In the genomic region with DNA sequence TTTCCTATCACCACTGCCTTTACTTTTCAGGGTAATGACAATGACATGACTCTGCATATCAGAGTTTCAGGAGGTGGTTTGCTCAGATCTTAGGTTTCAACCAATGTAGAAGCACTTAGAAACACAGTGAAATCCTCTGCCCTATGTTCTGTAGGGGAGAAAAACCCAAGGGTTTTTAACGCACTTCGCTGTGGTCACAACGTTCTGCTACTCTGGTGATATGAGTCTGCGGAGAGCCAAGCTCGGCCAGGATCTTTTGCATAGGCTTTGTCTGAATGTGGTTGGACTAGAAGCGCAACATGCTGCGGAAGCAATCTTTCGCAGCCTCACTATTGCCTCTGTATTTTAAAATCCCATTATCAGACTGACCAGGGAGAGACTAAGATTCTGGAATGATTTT, we compare ENCODE assay signal across 8 mouse cellular contexts. TPM values are rescaled to one million over a fixed set of nuclear protein-coding genes. Genes with fewer than 3 reads are reported as not detected.
DNase-seq lines count a peak whose midpoint lies in the region; ATAC-seq and TF ChIP-seq lines count a peak whose summit lies in the region.

No protein-coding gene starts in this region.

- H3K27ac ChIP-seq in cerebellum, adult 2 months (ENCODE audit: insufficient read depth, low read length): peak overlapping the region; percentile 68
- H3K27ac ChIP-seq in testis, adult 2 months (ENCODE audit: control insufficient read depth, insufficient read depth, low read depth, low read length): peak overlapping the region; percentile 87
- H3K27ac ChIP-seq in hindbrain, postnatal 0 days: peak overlapping the region; percentile 91

- peak in 1 of 2 experiments; percentile 9 for DNase-seq in cerebellum, adult 2 months
- DNase-seq in cerebellum, adult 9-10 months: no peak
- DNase-seq in testis, postnatal 14 days (ENCODE audit: low spot score): no peak
- no peak for DNase-seq in hindbrain, postnatal 0 days (ENCODE audit: low spot score)
- peak; percentile 37 for DNase-seq in testis, postnatal 10 days (ENCODE audit: low spot score)
- no peak for DNase-seq in frontal cortex, postnatal 25 days (ENCODE audit: low spot score in 2 of 2)

- H3K36me3 ChIP-seq in testis, adult 2 months (ENCODE audit: control insufficient read depth, insufficient read depth, low read length): no peaks in the 10 kb centered on the region
- no peaks in the 10 kb centered on the region for H3K36me3 ChIP-seq in hindbrain, postnatal 0 days (ENCODE audit: insufficient read depth, low read length)

- no peaks in the 10 kb centered on the region for H3K27me3 ChIP-seq in cerebellum, adult 2 months (ENCODE audit: control insufficient read depth, insufficient read depth, low read length)
- no peaks in the 10 kb centered on the region for H3K27me3 ChIP-seq in testis, adult 2 months (ENCODE audit: control insufficient read depth, insufficient read depth, low read length)
- no peaks in the 10 kb centered on the region for H3K27me3 ChIP-seq in hindbrain, postnatal 0 days (ENCODE audit: insufficient read depth, low read length)

- no peak for TF ChIP-seq CTCF in cerebellum, adult 2 months (IDR thresholded peaks at IDR 0.05; ENCODE audit: borderline replicate concordance, insufficient read depth, low read depth, low read length)
- TF ChIP-seq CTCF in testis, adult 2 months (IDR thresholded peaks at IDR 0.05; ENCODE audit: control insufficient read depth, insufficient read depth, insufficient replicate concordance, low read depth, low read length): no peak
- TF ChIP-seq CTCF in hindbrain, postnatal 0 days (IDR thresholded peaks at IDR 0.05; ENCODE audit: low read depth): no peak

- H3K9me3 ChIP-seq in hindbrain, postnatal 0 days (ENCODE audit: low read length): no peaks in the 10 kb centered on the region

- no peak for ATAC-seq in hindbrain, postnatal 0 days
- 0 out of 2 replicates have a peak, but pooled peaks have one; percentile 1 for ATAC-seq in megakaryocyte, adult 5-6 weeks (ENCODE audit: poor library complexity, severe bottlenecking)

- H3K4me1 ChIP-seq in cerebellum, adult 2 months (ENCODE audit: control insufficient read depth, insufficient read depth, low read length): no peaks in the 10 kb centered on the region
- H3K4me1 ChIP-seq in testis, adult 2 months (ENCODE audit: control insufficient read depth, insufficient read depth, low read length): peaks cover 3% of the 10 kb centered on the region
- H3K4me1 ChIP-seq in hindbrain, postnatal 0 days (ENCODE audit: insufficient read depth, low read length): no peaks in the 10 kb centered on the region

- H3K9ac ChIP-seq in hindbrain, postnatal 0 days (replicated peaks; ENCODE audit: low read length): peak overlapping the region; percentile 63

- TF ChIP-seq POLR2A in cerebellum, adult 2 months (IDR thresholded peaks at IDR 0.05; ENCODE audit: borderline replicate concordance, insufficient read depth, low read length): no peak
- TF ChIP-seq POLR2A in testis, adult 2 months (IDR thresholded peaks at IDR 0.05; ENCODE audit: control insufficient read depth, low read depth, low read length): no peak

- H3K4me3 ChIP-seq in cerebellum, adult 2 months (replicated peaks; ENCODE audit: insufficient read depth, low read depth, low read length): peak overlapping the region; percentile 72
- H3K4me3 ChIP-seq in testis, adult 2 months (ENCODE audit: control insufficient read depth, low read depth, low read length): peak overlapping the region; percentile 19
- H3K4me3 ChIP-seq in hindbrain, postnatal 0 days (ENCODE audit: low read length): peak overlapping the region; percentile 46

- peak overlapping the region; percentile 75 for H3K4me2 ChIP-seq in hindbrain, postnatal 0 days (ENCODE audit: low read depth, low read length)

- under 1% methylated on average over 8 of the region's 8 CpGs for WGBS in cerebellum, adult 2 months
- WGBS in hindbrain, postnatal 0 days: 5% methylated on average over 8 of the region's 8 CpGs

RNA-seq across cellular contexts. Expression of a gene that starts 8.6 kb away (rescaled TPM):
- 0.10 and 0.13 TPM in 2 replicates for polyA plus RNA-seq in cerebellum, adult 2 months (2012; rRNA removed)
- 72.1 and 83.8 TPM in 2 replicates for polyA plus RNA-seq in testis, adult 2 months (2012; rRNA removed)
- total RNA-seq in hindbrain, postnatal 0 days (2014; rRNA removed): not detected in 2 replicates
- polyA plus RNA-seq in hindbrain, postnatal 0 days (2015; fragmentation: Nextera tagmentation; extraction: Ambion mirVana): not detected in 2 replicates
- total RNA-seq in megakaryocyte, adult 5-6 weeks (2015): 0.30 TPM in 1 of 2 replicates, not detected in the other
- not detected in 2 replicates for total RNA-seq in megakaryocyte, adult 5-6 weeks (2017)

Comparison
In these comparisons a context has a peak if more than half of its experiments do, and no peak if none do; other contexts are left out.
1. H3K4me3 ChIP-seq: peak in every context shown above with its lines; median percentile 72 in cerebellum, adult 2 months; 46 in hindbrain, postnatal 0 days; 19 in testis, adult 2 months.
2. RNA of a gene that starts 8.6 kb away (polyA plus RNA-seq): 72.1 to 83.8 TPM in testis, adult 2 months; 0.10 to 0.13 TPM in cerebellum, adult 2 months and not detected in hindbrain, postnatal 0 days; every median in the first group is over 10 times any median in the second.
3. Peak in every context shown above with its lines, with median percentiles within 50 percentile points of each other: H3K27ac ChIP-seq.